Mouse (Mus musculus) liver, adult 2 months (tissue): Measurements from ENCODE around the gene Casq1. TPM values are rescaled to one million over a fixed set of nuclear protein-coding genes. Genes with fewer than 3 reads are reported as not detected.
A peak's percentile ranks its signal among the peaks of the same experiment; 100 is the strongest.

Experiments
- DNase-seq: peaks from one replicate; pipeline ENCODE4 v3.0.0-alpha.2; 2011; ENCODE audit warnings: low read depth, low spot score; ENCODE audit errors: extremely low read depth
- H3K27ac ChIP-seq: fragments of 200-500 bp; replicated peaks from 2 replicates; pipeline ENCODE4 v1.5.1; 2012; ENCODE audit warnings: low read depth, mild to moderate bottlenecking, control low read depth, inconsistent platforms, low read length; ENCODE audit not compliant: insufficient read depth
- H3K27me3 ChIP-seq: fragments of 200-500 bp; 2 replicates; pipeline ENCODE4 v1.6.1; 2012; ENCODE audit warnings: mild to moderate bottlenecking, moderate library complexity, low read length, inconsistent platforms; ENCODE audit not compliant: control insufficient read depth, insufficient read depth
- H3K36me3 ChIP-seq: fragments of 200-500 bp; 2 replicates; pipeline ENCODE4 v1.6.1; 2012; ENCODE audit warnings: low read length, inconsistent platforms; ENCODE audit not compliant: control insufficient read depth, insufficient read depth
- H3K4me1 ChIP-seq: fragments of 200-500 bp; 2 replicates; pipeline ENCODE4 v1.6.1; 2011; ENCODE audit warnings: low read length; ENCODE audit not compliant: control insufficient read depth, insufficient read depth
- H3K4me3 ChIP-seq: fragments of 200-500 bp; 2 replicates; pipeline ENCODE4 v1.5.1; 2011; ENCODE audit warnings: low read depth, mild to moderate bottlenecking, control low read depth, low read length, moderate library complexity; ENCODE audit not compliant: insufficient read depth
- H3K79me2 ChIP-seq: fragments of 200-500 bp; 2 replicates; pipeline ENCODE4 v1.6.1; 2012; ENCODE audit warnings: inconsistent platforms, mild to moderate bottlenecking, low read length, moderate library complexity; ENCODE audit not compliant: control insufficient read depth, insufficient read depth
- H3K9ac ChIP-seq: fragments of 200-500 bp; 2 replicates; pipeline ENCODE4 v1.6.1; 2012; ENCODE audit warnings: low read depth, mild to moderate bottlenecking, control low read depth, inconsistent platforms, low read length
- CTCF ChIP-seq: fragments of 200-500 bp; IDR thresholded peaks from 2 replicates; pipeline ENCODE4 v1.5.1; 2011; ENCODE audit warnings: low read depth, low read length, control low read depth
- POLR2A ChIP-seq: fragments of 200-500 bp; IDR thresholded peaks from 2 replicates; pipeline ENCODE4 v1.6.1; 2011; ENCODE audit warnings: low read length, control low read depth; ENCODE audit not compliant: insufficient read depth; ENCODE audit errors: extremely low read depth
- WGBS: fragments of 180-500 bp; shearing (Covaris S2); methylation state at CpG from one replicate; pipeline ENCODE4 v1.1.7; 2018; 5-methylcytosine and 5-hydroxymethylcytosine counted together
- polyA plus RNA-seq: library from polyadenylated mRNA; depleted of rRNA; stranded (reverse); fragments of >200 nt; gene quantifications from 2 replicates; pipeline ENCODE4 v1.2.3, GENCODE M21; 2012
- total RNA-seq: library from RNA; depleted of rRNA; stranded (reverse); fragments of >200 nt; gene quantifications from 2 replicates; pipeline ENCODE4 v1.2.3, GENCODE M21; 2014

Gene Casq1
- total and polyA plus RNA-seq, 2 experiments = 0.21 to 0.74 TPM

DNA sequence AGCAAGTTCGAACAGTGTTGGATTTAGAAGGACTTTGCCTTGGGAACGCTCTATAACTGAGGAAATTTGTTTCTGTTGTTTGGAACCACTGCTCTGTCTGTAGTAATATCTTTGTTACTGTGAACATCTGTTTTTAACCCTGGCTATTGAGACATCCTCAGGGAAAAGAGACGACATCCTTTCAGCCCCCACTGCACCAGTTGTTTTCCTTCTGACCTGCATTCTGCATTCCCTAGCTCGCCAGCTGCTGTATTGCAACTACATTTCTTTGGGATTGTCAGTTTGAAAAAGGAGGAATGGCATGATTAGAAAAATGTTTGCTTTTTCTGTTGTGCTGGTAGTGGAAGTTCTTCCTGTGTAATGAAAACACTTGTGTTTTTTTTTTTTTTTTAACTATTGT, 38.8 kb downstream of the Casq1 start:
- no peak overlapping the region for H3K27ac ChIP-seq
- no peak overlapping the region for H3K4me3 ChIP-seq
- no peaks in the 10 kb centered on the region for H3K4me1 ChIP-seq
- no peaks in the 10 kb centered on the region; the same call in 1 of the 2 replicates for H3K79me2 ChIP-seq
- 80% methylated on average over 4 of the region's 4 CpGs for WGBS
- H3K9ac ChIP-seq = no peak overlapping the region
- H3K36me3 ChIP-seq = peaks cover 64% of the 10 kb centered on the region
- TF ChIP-seq POLR2A = no peak
- TF ChIP-seq CTCF = no peak
- H3K27me3 ChIP-seq = no peaks in the 10 kb centered on the region
- DNase-seq = no peak

DNA sequence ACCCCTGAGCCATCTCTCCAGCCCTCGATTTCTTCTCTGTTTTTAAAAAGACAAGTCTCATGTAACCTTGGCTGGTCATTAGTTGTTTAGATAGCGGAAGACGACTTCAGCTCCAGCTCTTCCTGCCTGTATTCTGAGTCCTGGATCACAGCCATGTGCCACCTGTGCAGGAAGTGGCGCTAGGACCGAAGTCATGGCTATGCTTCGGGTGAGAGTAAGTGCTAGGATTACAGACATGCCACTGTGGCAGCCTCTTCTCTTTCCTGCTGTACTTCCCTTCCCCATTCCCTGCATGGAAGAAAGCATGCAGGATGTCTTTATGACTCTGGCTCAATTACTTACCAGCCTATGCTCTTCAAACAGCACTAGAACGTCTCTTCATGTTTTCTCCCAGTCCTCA, 40.6 kb downstream of the Casq1 start:
- TF ChIP-seq POLR2A (no peak), CTCF (no peak)
- Histone ChIP-seq H3K4me1 (no peaks in the 10 kb centered on the region), H3K36me3 (peaks cover 69% of the 10 kb centered on the region), H3K79me2 (no peaks in the 10 kb centered on the region), H3K9ac (no peak overlapping the region), H3K4me3 (no peak overlapping the region), H3K27ac (no peak overlapping the region), H3K27me3 (no peaks in the 10 kb centered on the region)
- WGBS = 67% methylated on average over 7 of the region's 7 CpGs
- DNase-seq = no peak

DNA sequence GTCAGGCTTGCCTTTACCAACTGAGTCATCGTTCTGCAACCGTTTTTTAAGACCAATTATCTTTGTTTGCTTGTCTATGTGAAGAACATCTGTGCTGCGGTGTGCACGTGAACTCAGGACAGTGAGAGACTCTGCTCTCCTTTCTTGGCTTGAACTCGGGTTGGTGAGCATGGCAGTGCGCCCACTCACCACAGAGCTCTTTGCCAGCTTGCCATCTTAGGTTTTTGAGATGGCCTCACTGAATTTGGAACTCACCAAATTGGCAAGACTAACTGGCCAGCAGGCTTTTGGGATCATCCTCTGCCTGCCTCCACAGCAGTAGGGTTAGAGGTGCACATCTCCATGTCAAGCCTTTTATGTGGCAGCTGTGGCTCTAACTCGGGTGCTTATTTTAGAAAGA, 41.9 kb downstream of the Casq1 start:
- H3K9ac ChIP-seq = no peak overlapping the region
- no peak for TF ChIP-seq POLR2A
- TF ChIP-seq CTCF = no peak
- DNase-seq = peak; percentile 38
- no peak overlapping the region for H3K4me3 ChIP-seq
- H3K36me3 ChIP-seq = peaks cover 76% of the 10 kb centered on the region
- H3K4me1 ChIP-seq = no peaks in the 10 kb centered on the region
- WGBS = 60% methylated on average over 7 of the region's 7 CpGs
- no peaks in the 10 kb centered on the region for H3K27me3 ChIP-seq
- H3K27ac ChIP-seq = no peak overlapping the region
- 0 out of 2 replicates have a peak, but pooled peaks cover 4% of the 10 kb centered on the region for H3K79me2 ChIP-seq

DNA sequence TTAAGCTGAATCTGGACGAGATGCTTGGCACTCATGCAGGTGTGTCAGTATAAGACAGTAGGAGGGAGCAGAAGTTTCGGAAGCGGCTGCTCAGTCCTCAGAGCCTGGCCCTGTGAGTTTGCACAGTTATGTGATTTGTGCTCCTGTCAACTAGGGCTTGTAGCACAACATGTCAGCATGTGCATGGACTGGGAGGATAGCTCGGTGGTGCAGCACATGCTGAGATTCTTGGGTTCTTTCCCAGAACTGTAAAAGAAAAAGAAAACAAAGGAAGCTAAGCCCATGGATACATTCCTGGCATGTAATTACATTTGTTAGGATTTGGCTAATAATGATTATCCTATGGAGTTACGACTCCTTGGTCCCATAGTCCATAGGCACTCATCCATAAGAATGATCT, 46.5 kb downstream of the Casq1 start:
- no peak overlapping the region for H3K4me3 ChIP-seq
- H3K36me3 ChIP-seq = peaks cover 79% of the 10 kb centered on the region

DNA sequence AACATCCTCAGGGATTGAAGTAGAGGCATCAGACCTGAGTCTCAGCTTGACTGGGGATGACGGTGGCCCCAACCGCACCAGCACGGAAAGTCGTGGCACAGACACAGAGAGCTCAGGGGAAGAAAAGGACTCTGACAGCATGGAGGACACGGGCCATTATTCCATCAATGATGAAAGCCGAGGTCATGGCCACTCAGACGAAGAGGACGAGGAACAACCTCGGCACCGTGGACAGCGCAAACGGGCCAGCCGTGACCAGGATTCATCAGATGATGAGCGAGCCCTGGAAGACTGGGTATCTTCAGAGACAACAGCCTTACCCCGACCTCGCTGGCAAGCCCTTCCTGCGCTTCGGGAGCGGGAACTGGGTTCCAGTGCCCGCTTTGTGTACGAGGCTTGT, 47.3 kb downstream of the Casq1 start:
- no peak overlapping the region for H3K9ac ChIP-seq
- 96% methylated on average over 21 of the region's 21 CpGs for WGBS
- H3K4me1 ChIP-seq = no peaks in the 10 kb centered on the region
- no peak for TF ChIP-seq POLR2A
- TF ChIP-seq CTCF = no peak
- no peaks in the 10 kb centered on the region for H3K27me3 ChIP-seq
- no peak overlapping the region for H3K4me3 ChIP-seq
- H3K36me3 ChIP-seq = peaks cover 82% of the 10 kb centered on the region
- DNase-seq = no peak
- H3K27ac ChIP-seq = no peak overlapping the region
- peaks cover 20% of the 10 kb centered on the region for H3K79me2 ChIP-seq

More for the DNA sequence above, 46.5 kb downstream of the Casq1 start:
- no peaks in the 10 kb centered on the region for H3K4me1 ChIP-seq
- peaks cover 20% of the 10 kb centered on the region for H3K79me2 ChIP-seq
- 91% methylated on average over 5 of the region's 5 CpGs for WGBS
- H3K27me3 ChIP-seq = no peaks in the 10 kb centered on the region
- no peak overlapping the region for H3K9ac ChIP-seq
- no peak for DNase-seq
- no peak overlapping the region for H3K27ac ChIP-seq
- no peak for TF ChIP-seq CTCF
- TF ChIP-seq POLR2A = no peak

DNA sequence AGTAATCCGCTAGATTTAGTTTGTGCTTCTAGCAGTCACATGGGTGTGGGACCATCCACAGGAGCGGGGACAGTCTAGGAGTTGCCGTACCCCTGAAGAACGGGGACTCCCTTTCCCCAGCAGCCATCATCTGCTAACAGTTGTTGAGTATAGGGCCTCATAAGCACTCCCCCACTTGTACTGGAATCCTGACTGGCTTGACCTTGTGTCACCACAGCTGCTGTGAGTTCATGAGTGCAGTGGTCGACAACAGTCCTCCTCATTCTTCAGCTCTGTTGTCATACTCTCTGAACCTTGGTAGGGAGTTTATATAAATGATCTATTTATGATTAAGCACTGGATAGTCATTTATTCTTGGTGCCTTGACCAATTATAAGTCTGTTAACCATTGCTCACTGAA, 49.9 kb downstream of the Casq1 start:
- no peak for DNase-seq
- 90% methylated on average over 5 of the region's 5 CpGs for WGBS
- Histone ChIP-seq H3K9ac (no peak overlapping the region), H3K4me3 (no peak overlapping the region), H3K4me1 (peaks cover 6% of the 10 kb centered on the region; the same call in 1 of the 2 replicates), H3K27me3 (no peaks in the 10 kb centered on the region), H3K36me3 (peaks cover 81% of the 10 kb centered on the region), H3K27ac (no peak overlapping the region), H3K79me2 (peaks cover 27% of the 10 kb centered on the region)
- no peak for TF ChIP-seq POLR2A
- no peak for TF ChIP-seq CTCF
